Mouse (Mus musculus) ES-CJ7 (cell line): ENCODE data around the gene Atp5d.

Experiments used
- DNase-seq: peaks from one replicate; pipeline ENCODE4 v3.0.0; 2011; ENCODE audit warnings: low read depth, low spot score

Atp5d gene

GRCm38 (mm10) chr10:80138553-80139438 is at the start of gene Atp5d:
Atp5d (plus strand) TSS chr10:80138632.
- DNase-seq, result peak; percentile 66

GRCm38 (mm10) chr10:80089146-80089545 is 49.3 kb upstream of the Atp5d start:
- DNase-seq, result peak; percentile 33

- DNase-seq, result no peak
Observed at GRCm38 (mm10) chr10:80091527-80091926, 46.9 kb upstream of the Atp5d start.

DNA sequence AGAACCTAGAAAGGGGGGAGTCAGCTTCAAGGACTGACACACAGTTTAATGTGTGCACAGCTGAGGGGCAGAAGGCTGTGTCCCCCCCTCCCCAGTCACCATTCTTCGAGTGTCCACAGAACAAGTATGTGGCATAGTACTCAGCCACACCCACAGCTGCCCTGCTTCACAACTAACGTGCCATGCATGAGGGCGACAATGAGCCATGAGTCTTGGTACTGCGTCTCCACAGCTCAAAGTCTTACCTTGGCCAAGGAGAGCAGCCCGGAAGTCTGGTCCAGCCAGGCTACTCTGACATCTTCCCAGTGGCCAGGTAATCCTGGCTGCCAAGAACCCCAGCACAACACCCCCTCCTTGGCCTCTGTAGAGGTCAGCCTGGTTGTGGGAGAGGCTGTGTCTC is 45.7 kb upstream of the Atp5d start:
- no peak for DNase-seq

DNA sequence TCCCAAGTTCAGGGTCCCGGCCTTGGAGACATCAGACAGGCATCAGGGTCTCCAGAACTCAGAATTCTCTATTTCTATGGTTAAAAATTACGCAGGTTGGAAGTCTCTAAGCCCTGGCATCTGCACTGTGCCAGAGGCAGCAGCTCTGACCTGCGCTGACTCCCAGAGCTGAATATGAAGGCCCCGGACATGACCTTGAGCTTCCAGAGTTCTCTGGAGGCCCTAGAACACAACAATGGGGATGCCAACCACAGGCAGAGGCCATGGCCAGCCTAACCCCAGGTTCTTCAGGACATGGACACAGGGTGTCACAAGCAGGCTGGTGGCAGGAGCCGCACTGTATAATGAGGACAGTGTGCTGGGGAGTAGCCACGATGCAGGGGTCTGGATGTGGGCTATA is 44.3 kb upstream of the Atp5d start:
- DNase-seq, result no peak

DNA sequence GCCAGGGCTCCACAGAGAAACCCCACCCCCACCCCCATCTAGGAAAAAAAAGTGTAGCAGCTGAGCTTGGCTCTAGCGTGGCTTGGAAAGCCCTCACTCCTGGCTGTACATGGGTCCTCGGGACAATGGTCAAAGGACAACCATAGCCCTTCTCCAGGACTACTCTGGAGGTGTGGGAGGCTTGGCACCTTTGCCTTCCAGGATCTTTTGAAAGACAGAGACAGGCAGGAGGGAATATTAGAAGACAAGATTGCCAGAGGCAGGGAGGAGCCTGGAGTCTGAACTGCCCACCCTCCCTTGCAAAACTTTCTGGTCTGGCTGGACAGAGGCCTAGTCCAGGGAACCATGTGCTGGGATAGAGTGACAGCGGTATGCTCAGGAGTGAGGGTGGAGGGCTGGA is 43.7 kb upstream of the Atp5d start:
- DNase-seq, result no peak

- DNase-seq, result no peak
Observed at GRCm38 (mm10) chr10:80095547-80095946, 42.9 kb upstream of the Atp5d start.

GRCm38 (mm10) chr10:80097275-80097674 is 41.2 kb upstream of the Atp5d start:
- DNase-seq, result peak; percentile 37

DNA sequence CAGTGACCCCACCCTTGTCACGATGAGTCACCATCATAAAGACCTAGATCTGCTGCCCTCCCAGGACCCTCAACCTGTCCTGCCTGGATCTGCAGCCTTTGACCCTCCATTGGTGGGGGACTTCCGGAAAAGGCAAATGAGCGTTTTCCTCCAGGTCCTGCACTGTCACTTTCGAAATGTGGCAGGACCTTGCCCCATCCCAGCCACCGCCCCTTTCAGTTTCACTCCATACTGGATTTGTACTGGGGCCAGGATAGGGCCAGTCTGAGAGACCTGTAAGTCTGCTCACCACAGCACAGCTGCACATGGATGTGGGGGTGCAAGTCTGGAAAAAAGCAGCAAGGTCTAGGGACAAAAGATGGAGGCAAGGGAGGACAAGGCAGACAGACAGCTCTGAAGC is 39.8 kb upstream of the Atp5d start:
- DNase-seq, result no peak

GRCm38 (mm10) chr10:80100982-80101381 is 37.5 kb upstream of the Atp5d start:
- DNase-seq, result peak; percentile 50

DNA sequence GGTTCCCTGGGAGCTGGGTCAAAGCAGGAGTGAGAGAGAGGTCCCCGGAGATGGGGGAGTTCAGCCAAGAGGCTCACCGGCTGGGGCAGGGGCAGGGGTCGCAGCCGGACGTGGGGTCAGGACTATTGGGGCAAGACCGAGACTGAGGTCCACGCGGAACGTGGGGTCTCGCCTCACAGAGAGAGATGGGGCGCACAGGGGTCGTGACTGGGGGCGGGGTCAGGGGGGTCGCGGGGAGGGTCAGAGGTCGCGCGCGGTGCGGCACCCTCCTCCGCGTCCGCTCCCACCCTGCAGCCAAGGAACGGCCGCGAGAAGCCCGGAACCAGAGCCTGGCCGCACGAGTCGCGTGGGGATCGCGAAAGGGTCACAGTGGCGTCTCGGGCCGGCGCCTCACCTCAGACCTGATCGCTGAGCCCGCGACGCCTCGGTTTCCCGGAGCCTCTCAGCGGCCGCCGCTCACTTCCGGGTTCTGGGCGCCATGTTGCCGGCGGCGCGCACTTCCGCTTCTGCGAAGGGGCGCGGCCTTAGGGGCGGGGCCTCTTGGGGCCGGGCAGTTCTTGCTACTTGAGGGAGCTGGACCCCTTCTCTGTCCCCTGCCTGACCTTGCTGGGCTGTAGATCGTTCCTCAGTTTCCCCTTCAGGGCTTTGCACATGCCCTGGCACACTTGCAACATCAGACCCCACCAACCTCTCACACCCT is 36.1 kb upstream of the Atp5d start:
- DNase-seq, result peak; percentile 63

DNA sequence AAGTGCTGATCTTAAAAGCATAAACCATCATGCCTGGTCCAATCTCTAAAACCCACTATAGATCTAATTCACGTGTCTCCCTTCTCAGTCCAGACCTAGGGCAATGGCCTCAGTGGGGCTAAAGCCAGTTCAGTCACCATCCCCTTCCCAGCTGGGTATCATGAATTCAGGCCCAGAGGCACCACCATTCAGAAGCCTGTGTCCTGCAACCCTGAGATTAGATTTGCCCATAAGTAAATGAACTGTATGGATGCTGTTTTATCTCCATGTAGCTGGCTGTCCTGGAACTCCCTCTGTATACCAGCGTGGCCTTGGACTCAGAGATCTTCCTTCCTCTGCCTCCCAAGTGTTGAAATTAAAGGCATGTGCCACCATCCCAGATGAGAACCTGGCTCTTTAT is 35.4 kb upstream of the Atp5d start:
- no peak for DNase-seq

- no peak for DNase-seq
Observed at GRCm38 (mm10) chr10:80104181-80104580, 34.3 kb upstream of the Atp5d start.

DNA sequence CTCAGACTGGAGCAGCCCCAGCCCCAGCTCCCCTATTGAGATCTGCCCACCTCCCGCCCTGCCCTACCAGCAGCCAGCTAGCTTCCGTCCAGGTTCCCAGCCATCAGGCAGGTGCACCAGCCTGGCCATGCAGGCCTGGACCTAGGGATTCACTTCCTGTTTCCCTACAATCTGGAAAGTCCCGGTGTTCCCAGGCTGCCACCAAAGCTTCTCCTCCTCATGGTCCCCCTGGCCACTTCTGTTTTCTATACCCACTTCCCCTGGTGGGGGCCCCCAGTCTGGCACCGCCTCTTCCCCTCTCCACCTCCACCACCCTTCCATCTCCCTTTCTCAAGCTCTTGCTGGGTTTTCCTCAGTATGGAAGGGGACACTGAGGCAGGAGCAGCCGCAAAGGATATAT is 33.0 kb upstream of the Atp5d start, which contains the start of gene Sbno2:
TSS of gene Sbno2 (minus strand) at position 112 of the 400 bp plus-strand sequence.
- DNase-seq, result no peak

- DNase-seq, result no peak
Observed at GRCm38 (mm10) chr10:80105926-80106325, 32.5 kb upstream of the Atp5d start.

GRCm38 (mm10) chr10:80107678-80108077 is 30.8 kb upstream of the Atp5d start:
- no peak for DNase-seq

DNA sequence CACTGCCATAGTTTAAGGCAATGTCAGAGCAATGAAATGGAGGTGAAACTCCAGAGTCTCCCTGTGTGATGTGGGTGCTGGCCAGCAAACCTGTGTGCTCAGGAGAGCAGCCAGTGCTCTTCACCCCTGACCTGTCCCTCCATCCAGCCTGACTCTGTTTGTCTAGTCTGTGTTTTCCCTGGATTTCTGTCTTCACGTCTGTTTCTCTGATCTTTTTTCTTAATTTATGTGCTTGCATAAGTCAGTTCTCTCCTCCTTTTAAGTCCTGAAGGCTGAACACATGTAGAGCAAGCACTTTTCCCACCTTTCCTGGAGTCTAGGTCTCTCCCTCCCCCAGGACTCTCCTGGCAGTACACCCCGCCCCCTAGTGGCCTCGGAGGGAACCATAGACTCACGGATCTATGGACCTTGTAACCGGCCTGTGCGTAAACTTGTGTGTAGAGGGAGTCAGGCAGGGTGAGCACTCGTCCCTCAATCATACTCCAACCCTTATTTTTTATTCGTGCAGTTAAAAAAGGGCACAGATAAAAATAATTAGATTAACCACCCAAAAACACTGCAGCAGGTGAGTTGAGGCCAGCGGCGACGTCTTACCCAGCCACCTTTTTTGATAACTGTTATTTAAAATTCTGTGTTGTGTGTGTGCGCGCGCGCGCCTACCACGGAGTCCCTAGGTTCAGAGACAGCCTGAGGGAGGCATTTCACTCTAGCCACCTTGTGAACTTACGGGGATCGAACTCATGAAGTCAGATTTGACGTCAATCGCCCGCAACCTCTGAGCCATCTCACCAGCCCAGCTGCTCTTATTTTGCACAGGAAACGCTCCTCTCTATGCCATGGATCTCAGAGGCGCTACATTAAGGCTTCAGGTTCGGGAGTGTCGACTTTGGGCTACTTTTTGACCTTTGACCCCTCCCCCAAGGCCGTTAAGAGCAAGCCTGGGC is 23.8 kb upstream of the Atp5d start:
- peak; percentile 93 for DNase-seq

GRCm38 (mm10) chr10:80115290-80115943 is 23.0 kb upstream of the Atp5d start, which contains the start of gene Stk11:
Stk11 (plus strand) TSS chr10:80115803.
- peak; percentile 100 for DNase-seq

- no peak for DNase-seq
Observed at GRCm38 (mm10) chr10:80115944-80116335, 22.5 kb upstream of the Atp5d start.

DNA sequence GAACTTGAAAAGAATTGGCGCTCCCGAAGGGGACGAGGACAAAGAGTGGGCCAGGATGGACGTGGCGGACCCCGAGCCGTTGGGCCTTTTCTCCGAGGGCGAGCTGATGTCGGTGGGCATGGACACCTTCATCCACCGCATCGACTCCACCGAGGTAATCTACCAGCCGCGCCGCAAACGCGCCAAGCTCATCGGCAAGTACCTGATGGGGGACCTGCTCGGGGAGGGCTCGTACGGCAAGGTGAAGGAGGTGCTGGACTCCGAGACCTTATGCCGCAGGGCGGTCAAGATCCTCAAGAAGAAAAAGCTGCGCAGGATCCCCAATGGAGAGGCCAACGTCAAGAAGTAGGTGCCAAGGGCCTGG is 21.9 kb upstream of the Atp5d start:
- no peak for DNase-seq
